Mouse (Mus musculus): Measurements from ENCODE around the gene Dus4l. TPM values are rescaled to one million over a fixed set of nuclear protein-coding genes. Genes with fewer than 3 reads are reported as not detected.

Dus4l gene
- polyA plus RNA-seq (2012; rRNA removed): 2.4 and 4.8 TPM in 2 replicates

DNA sequence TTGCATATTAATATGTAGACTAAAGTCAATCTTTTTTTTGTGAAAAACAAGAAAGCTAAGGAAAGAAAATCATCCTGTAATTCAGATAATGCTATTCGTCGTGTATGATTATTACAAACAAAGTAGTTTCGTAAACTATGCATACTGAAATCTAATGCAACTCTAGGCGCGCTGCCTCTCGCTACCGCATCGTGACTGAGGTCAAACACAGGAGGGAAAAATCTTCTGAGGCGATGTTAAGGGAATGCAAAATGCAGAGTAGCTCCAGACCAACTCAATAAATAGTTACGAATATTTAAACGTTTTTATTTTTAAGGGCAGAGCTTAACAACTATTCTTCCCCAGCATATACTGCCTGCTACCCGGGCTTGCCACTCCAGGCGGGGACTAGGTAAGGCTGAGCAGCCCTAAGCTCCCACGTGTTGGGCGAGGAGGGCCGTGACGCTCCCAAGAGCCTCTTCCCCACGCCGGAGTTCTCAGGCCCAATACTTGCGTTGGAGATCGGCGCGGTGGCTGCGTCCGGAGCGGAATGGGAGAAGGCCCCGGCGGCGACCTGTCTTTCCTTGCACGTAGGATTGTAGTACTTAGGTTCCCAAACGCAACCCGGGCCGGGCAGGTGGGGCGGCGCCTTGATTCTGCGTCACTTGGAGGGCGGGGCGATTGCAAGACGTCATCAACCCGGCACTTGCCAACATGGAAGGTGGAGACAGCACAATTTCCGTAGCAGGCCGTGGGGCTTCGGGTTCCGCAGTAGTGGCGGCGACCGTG, at the start of gene Dus4l, which contains the start of gene Cog5:
Gene Dus4l (minus strand): TSS at position 630 of the 768 bp plus-strand sequence.
Gene Cog5 (plus strand): TSS at position 673 of the 768 bp plus-strand sequence.
- TF ChIP-seq POLR2A (IDR thresholded peaks at IDR 0.05; ENCODE audit: borderline replicate concordance, extremely low read depth, low read depth, low read length) (peak; percentile 82; the same call in 1 of the 2 replicates), CTCF (IDR thresholded peaks at IDR 0.05; ENCODE audit: insufficient read depth, low read length) (no peak)
- H3K4me3 ChIP-seq (replicated peaks; ENCODE audit: extremely low read depth, low read depth, low read length): peak within 1 kb of the TSS; percentile 87
- DNase-seq: peak; percentile 100
- H3K4me1 ChIP-seq (ENCODE audit: control insufficient read depth, insufficient read depth, low read length): peaks cover 2% of the 10 kb centered on the region
- WGBS: under 1% methylated on average over 47 of the region's 47 CpGs

DNA sequence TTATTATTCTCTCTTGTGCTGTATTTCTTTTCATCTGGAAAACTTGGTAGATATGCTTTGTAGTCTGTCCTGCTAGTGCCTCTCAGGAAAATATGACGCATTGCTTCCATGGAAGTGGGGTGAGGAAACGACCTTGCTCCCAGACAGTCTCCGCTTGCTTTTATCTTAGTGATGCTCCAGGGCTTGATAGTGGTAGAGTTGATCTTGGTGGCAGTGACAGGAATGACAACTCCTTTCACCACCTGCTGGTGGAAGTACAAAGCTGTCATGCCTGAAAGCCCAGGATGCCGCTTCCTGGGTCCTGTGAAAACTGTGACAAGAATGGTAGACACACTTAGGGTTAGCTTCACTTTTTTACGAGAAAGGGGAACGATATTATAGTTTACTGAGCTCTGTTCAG, 49.3 kb upstream of the Dus4l start:
- H3K4me3 ChIP-seq (replicated peaks; ENCODE audit: extremely low read depth, low read depth, low read length): no peak overlapping the region
- H3K4me1 ChIP-seq (ENCODE audit: control insufficient read depth, insufficient read depth, low read length): no peaks in the 10 kb centered on the region
- 63% methylated on average over 6 of the region's 6 CpGs for WGBS
- no peak for TF ChIP-seq CTCF (IDR thresholded peaks at IDR 0.05; ENCODE audit: insufficient read depth, low read length)
- no peak for TF ChIP-seq POLR2A (IDR thresholded peaks at IDR 0.05; ENCODE audit: borderline replicate concordance, extremely low read depth, low read depth, low read length)
- DNase-seq: no peak

DNA sequence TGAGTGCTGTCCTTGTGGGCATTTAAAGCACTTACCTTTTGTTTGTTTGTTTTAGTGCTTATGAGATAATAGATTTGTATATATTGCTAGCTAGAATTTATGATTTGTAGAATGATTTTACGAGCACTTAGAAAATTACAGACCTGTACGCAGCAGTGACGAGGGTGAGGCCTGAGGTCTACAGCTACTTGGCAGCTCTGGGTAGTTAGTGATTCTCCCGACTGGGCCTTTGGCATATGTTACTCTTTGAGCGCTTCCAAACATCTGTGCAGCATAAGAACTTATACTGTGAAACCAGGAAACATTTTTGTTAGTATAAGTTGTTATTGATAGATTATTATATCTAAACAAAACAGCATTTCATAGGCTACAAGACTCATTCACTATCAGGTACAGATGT, 46.8 kb upstream of the Dus4l start:
- no peak overlapping the region for H3K4me3 ChIP-seq (replicated peaks; ENCODE audit: extremely low read depth, low read depth, low read length)
- H3K4me1 ChIP-seq (ENCODE audit: control insufficient read depth, insufficient read depth, low read length): no peaks in the 10 kb centered on the region
- DNase-seq: no peak
- 68% methylated on average over 5 of the region's 5 CpGs for WGBS
- TF ChIP-seq CTCF (IDR thresholded peaks at IDR 0.05; ENCODE audit: insufficient read depth, low read length): no peak
- TF ChIP-seq POLR2A (IDR thresholded peaks at IDR 0.05; ENCODE audit: borderline replicate concordance, extremely low read depth, low read depth, low read length): no peak

DNA sequence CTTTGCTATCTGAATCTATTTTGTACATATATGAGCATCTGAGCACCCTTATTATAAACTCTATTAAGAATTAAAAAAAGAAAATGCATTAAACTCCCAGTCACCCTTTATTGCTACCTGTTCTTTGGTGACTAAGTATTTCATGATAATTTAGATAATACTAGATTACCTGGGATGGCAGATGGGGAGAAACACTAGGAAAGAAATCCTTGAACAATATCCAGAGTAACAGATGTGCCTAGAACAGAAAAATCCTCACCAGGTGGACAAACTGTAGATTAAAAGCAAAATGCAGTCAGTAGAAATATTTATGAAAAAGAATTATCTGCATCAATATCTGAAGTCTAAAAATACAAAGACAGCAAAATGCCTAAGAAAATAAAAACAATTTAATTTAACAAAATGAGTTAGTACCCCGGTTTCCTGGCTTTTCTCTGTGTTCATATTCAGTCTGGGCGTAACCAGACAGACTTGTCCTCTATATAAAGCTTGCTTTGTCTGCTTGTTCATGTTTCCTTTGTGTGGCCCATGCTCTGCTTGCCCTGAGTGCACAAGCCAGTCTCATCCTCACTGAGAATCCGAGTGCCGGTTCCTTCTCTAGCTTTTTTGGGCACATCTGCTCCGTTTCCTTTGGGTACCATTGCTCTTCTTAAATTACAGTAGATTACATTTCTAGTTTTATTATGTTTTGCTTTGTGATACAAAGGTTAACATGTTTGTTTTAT, 46.2 kb upstream of the Dus4l start:
- no peaks in the 10 kb centered on the region for H3K4me1 ChIP-seq (ENCODE audit: control insufficient read depth, insufficient read depth, low read length)
- WGBS: 69% methylated on average over 5 of the region's 5 CpGs
- no peak for DNase-seq
- H3K4me3 ChIP-seq (replicated peaks; ENCODE audit: extremely low read depth, low read depth, low read length): no peak overlapping the region
- no peak for TF ChIP-seq POLR2A (IDR thresholded peaks at IDR 0.05; ENCODE audit: borderline replicate concordance, extremely low read depth, low read depth, low read length)
- TF ChIP-seq CTCF (IDR thresholded peaks at IDR 0.05; ENCODE audit: insufficient read depth, low read length): no peak

DNA sequence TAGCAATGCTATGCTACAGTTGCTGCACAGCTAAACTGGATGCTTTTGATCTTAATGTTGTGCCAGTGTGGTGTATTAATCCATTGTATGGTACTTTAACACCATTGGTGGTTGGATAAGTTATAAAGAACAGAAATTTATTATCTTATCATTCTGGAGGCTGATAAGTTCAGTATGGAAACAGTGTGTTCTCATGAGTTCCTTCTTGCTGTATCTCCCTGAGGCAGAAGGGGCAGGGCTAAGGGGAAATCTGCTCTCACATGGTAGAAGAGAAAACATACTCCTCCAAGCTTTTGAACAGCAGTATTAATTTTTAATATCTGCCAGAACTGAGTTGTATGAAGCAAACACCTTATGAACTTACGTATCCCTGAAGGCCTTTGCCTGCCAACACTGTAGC, 38.7 kb upstream of the Dus4l start:
- H3K4me1 ChIP-seq (ENCODE audit: control insufficient read depth, insufficient read depth, low read length): no peaks in the 10 kb centered on the region
- TF ChIP-seq CTCF (IDR thresholded peaks at IDR 0.05; ENCODE audit: insufficient read depth, low read length) (no peak), POLR2A (IDR thresholded peaks at IDR 0.05; ENCODE audit: borderline replicate concordance, extremely low read depth, low read depth, low read length) (no peak)
- WGBS: 89% methylated on average over 1 of the region's 1 CpGs

DNA sequence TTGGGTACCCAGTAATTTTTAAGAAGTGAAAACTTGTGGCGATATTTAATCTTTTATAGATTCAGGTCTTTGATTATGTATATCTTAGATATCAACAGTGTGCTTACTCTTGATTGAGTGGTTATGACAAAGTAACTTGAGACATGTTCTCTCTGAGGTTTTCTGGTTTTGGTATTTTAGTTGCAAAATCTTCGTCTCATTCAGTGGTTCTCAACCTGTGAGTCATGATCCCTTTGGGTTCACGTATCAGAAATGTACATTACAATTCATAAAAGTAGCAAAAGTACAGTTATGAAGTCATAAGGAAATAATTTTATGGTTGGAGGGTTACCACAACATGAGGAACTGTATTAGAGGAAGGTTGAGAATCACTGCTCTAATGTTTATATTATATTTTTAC, 32.1 kb upstream of the Dus4l start:
- Histone ChIP-seq H3K4me3 (replicated peaks; ENCODE audit: extremely low read depth, low read depth, low read length) (no peak overlapping the region), H3K4me1 (ENCODE audit: control insufficient read depth, insufficient read depth, low read length) (no peaks in the 10 kb centered on the region)
- no peak for TF ChIP-seq CTCF (IDR thresholded peaks at IDR 0.05; ENCODE audit: insufficient read depth, low read length)
- no peak for TF ChIP-seq POLR2A (IDR thresholded peaks at IDR 0.05; ENCODE audit: borderline replicate concordance, extremely low read depth, low read depth, low read length)
- WGBS: 88% methylated on average over 3 of the region's 3 CpGs
- DNase-seq: no peak

More for the DNA sequence above, 38.7 kb upstream of the Dus4l start:
- H3K4me3 ChIP-seq (replicated peaks; ENCODE audit: extremely low read depth, low read depth, low read length): no peak overlapping the region
- no peak for DNase-seq

DNA sequence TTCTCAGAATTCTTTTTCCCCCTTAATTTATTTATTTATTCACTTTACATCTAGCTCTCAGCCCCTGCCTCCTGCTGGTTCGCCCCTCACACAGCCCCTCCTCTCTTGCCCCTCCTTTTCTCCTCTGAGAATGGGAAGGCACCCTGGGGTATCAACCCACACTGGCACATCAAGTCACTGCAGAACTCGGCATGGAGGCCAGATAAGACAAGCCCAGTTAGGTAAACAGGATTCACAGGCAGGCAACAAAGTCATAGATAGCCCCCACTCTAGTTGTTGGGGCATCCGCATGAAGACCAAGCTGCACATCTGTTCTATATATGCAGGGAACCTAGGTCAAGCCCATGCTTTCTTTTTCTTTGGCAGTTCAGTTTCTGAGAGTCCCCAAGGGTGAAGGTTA, 12.6 kb upstream of the Dus4l start:
- DNase-seq: no peak
- 72% methylated on average over 3 of the region's 3 CpGs for WGBS
- H3K4me3 ChIP-seq (replicated peaks; ENCODE audit: extremely low read depth, low read depth, low read length): no peak overlapping the region
- no peak for TF ChIP-seq POLR2A (IDR thresholded peaks at IDR 0.05; ENCODE audit: borderline replicate concordance, extremely low read depth, low read depth, low read length)
- no peak for TF ChIP-seq CTCF (IDR thresholded peaks at IDR 0.05; ENCODE audit: insufficient read depth, low read length)
- H3K4me1 ChIP-seq (ENCODE audit: control insufficient read depth, insufficient read depth, low read length): no peaks in the 10 kb centered on the region

DNA sequence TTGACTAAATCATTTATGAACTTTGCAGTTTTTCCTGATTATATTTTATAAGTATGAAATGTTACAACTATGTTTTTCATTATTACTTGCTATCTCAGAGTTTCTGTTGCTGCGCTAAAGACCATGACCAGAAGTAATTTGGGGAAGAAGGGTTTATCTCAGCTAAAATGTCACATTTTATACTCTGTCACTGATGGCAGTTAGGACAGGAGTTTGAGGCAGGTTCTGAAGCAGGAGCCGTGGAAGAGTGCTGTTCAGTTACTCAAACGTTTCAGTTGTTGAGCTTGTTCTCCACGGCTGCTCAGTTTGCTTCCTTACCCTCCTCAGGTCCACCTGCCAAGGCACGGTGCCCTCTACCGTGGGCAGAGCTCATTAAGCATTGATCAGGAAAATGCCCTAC, 11.4 kb upstream of the Dus4l start:
- no peak overlapping the region for H3K4me3 ChIP-seq (replicated peaks; ENCODE audit: extremely low read depth, low read depth, low read length)
- 66% methylated on average over 6 of the region's 6 CpGs for WGBS
- no peaks in the 10 kb centered on the region for H3K4me1 ChIP-seq (ENCODE audit: control insufficient read depth, insufficient read depth, low read length)
- DNase-seq: no peak
- TF ChIP-seq CTCF (IDR thresholded peaks at IDR 0.05; ENCODE audit: insufficient read depth, low read length) (no peak), POLR2A (IDR thresholded peaks at IDR 0.05; ENCODE audit: borderline replicate concordance, extremely low read depth, low read depth, low read length) (no peak)

DNA sequence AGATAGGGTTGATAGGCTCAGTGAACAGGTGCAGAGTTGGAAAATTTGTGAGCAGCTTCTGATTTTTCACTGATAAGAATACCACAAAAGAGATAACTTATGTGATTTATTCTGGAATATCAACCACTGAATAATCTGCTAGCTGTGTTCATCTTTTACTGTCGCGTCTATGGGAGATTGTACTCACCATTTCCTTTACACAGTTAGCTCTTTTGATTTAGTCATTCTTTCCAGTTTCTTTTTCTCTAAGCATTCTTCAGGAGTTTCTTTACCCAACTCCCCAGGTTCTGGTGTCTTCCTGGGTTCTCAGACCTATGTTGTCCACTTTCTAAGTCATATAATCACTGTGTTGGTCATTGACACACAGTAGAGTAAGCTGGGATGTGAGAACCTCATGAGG, 2.2 kb upstream of the Dus4l start:
- DNase-seq: no peak
- TF ChIP-seq CTCF (IDR thresholded peaks at IDR 0.05; ENCODE audit: insufficient read depth, low read length) (no peak), POLR2A (IDR thresholded peaks at IDR 0.05; ENCODE audit: borderline replicate concordance, extremely low read depth, low read depth, low read length) (no peak)
- WGBS: 93% methylated on average over 2 of the region's 2 CpGs
- H3K4me1 ChIP-seq (ENCODE audit: control insufficient read depth, insufficient read depth, low read length): peaks cover 2% of the 10 kb centered on the region
- no peak overlapping the region for H3K4me3 ChIP-seq (replicated peaks; ENCODE audit: extremely low read depth, low read depth, low read length)

Measured in lung, adult 2 months (tissue).